Mouse (Mus musculus): ENCODE data around the gene Dennd2d. TPM values are rescaled to one million over a fixed set of nuclear protein-coding genes. Genes with fewer than 3 reads are reported as not detected.

Gene Dennd2d
- polyA plus RNA-seq, 1 experiment, result 0.21 TPM

DNA sequence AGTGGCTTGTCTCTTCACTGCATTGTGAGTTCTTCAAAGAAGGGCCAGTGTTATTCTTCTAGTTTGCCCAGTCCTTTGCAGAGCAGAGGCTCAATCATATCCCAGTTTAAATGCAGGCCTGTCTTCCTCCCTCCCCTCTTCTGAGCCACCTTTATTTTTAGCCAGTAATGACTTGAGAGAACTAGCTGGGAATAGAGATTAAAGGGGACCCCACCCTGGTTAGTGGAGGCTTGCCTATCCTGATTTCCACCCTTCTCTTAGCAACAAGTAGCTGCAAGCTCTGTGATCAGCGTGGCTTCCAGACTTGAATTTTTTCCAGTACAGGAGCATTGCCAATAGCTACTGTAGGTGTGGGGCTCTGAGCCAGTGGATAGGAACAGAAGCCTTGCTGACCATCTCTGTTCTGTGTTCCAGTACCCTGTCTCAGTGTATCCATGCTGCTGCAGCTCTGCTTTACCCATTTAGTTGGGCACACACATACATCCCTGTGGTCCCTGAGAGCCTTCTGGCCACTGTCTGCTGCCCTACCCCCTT lies 12.3 kb downstream of the Dennd2d start:
- TF ChIP-seq POLR2A (IDR thresholded peaks at IDR 0.05; ENCODE audit: extremely low read depth, insufficient read depth, low read length) (no peak), CTCF (IDR thresholded peaks at IDR 0.05; ENCODE audit: extremely low read depth, insufficient read depth, low read length) (no peak)
- no peaks in the 10 kb centered on the region for H3K4me1 ChIP-seq (ENCODE audit: control insufficient read depth, insufficient read depth, low read length)
- no peak overlapping the region for H3K4me3 ChIP-seq (ENCODE audit: insufficient read depth, low read length)
- H3K27ac ChIP-seq (ENCODE audit: insufficient read depth, low read length), result no peak overlapping the region

DNA sequence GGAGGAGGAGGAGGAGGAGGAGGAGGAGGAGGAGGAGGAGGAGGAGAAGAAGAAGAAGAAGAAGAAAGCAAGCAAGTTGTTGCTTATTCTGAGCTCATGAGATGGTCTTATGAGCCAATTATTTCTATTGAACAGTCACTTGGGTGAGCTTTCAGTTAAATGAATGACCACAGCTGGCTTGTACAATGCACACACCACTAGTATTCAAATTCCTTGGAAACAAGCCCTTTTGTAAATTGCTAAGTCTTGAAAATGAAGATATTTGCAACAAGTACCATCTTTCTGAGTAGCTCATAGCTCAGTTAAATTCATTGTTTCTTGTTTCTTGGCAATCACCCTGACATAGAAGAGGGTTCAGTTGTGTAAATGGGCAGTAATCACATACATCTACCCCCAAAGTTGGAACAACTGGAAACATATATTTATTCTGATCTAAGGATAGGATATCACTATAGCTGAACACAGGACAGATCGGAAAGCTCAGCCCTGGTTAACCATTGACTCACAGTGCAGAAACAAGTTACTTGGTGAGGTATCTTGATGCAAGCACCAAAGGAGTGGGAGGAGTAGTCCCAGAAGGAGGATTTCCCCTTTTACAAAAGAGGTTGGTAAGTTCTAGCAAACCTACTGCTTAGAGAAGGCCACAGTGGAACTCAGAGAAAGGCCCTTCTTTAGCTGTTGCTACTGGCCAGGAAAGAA lies 13.3 kb downstream of the Dennd2d start:
- TF ChIP-seq CTCF (IDR thresholded peaks at IDR 0.05; ENCODE audit: extremely low read depth, insufficient read depth, low read length) (no peak), POLR2A (IDR thresholded peaks at IDR 0.05; ENCODE audit: extremely low read depth, insufficient read depth, low read length) (no peak)
- Histone ChIP-seq H3K4me3 (ENCODE audit: insufficient read depth, low read length) (no peak overlapping the region), H3K4me1 (ENCODE audit: control insufficient read depth, insufficient read depth, low read length) (no peaks in the 10 kb centered on the region), H3K27ac (ENCODE audit: insufficient read depth, low read length) (no peak overlapping the region)

DNA sequence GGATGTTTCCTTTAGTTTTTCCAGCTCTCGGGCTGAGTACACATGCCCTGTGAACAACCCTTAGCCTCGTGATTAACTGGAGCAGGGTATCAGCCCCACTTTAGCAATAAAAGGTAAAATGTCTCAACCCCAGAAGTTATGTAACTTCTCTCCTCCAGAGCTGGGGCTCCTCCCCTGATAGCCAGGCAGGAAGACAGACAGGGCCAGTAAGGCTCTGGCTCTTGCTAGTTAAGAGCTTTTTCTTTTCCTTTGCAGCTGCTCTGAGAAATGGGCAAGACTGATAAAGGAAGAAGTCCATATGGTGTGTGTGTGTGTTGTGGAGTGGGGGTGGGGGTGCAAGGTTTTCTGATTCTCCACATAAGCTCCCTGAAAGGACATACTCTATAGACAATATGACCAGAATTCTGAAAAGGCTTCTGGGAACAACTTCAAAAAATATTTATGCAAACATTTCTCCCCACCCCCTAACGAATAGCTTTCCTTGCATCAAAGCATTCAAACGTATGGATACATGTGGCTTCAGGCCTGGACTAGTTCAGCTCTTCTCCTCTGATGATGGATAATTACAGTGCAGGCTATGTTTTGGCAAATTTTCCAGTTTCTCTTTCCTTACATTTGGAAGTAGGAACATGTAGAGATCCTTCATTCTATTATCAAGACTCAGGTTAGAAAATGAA lies 14.0 kb downstream of the Dennd2d start:
- Histone ChIP-seq H3K4me3 (ENCODE audit: insufficient read depth, low read length) (no peak overlapping the region), H3K4me1 (ENCODE audit: control insufficient read depth, insufficient read depth, low read length) (no peaks in the 10 kb centered on the region), H3K27ac (ENCODE audit: insufficient read depth, low read length) (no peak overlapping the region)
- TF ChIP-seq CTCF (IDR thresholded peaks at IDR 0.05; ENCODE audit: extremely low read depth, insufficient read depth, low read length) (no peak), POLR2A (IDR thresholded peaks at IDR 0.05; ENCODE audit: extremely low read depth, insufficient read depth, low read length) (no peak)

DNA sequence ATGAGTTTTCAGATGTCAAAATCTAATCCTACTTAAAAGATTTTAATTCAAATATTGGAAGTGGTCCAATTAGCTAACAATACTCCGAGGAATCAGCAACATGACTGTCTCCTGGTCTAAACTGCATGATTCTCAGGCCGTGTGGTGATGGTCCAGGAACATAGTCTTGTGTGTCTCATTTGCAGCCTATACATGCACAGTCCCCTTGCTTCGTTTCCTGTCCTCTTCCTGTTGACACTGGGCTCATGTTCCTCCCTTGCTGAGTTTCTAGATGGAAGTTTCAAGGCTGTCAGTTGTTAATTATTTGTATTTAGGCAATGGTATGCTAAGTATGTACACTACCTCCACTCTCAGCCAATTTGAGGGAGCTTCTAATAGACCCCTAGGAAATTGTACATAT lies 14.8 kb downstream of the Dennd2d start:
- no peak overlapping the region for H3K27ac ChIP-seq (ENCODE audit: insufficient read depth, low read length)
- no peak for TF ChIP-seq CTCF (IDR thresholded peaks at IDR 0.05; ENCODE audit: extremely low read depth, insufficient read depth, low read length)
- TF ChIP-seq POLR2A (IDR thresholded peaks at IDR 0.05; ENCODE audit: extremely low read depth, insufficient read depth, low read length), result no peak
- H3K4me1 ChIP-seq (ENCODE audit: control insufficient read depth, insufficient read depth, low read length), result no peaks in the 10 kb centered on the region
- no peak overlapping the region for H3K4me3 ChIP-seq (ENCODE audit: insufficient read depth, low read length)

DNA sequence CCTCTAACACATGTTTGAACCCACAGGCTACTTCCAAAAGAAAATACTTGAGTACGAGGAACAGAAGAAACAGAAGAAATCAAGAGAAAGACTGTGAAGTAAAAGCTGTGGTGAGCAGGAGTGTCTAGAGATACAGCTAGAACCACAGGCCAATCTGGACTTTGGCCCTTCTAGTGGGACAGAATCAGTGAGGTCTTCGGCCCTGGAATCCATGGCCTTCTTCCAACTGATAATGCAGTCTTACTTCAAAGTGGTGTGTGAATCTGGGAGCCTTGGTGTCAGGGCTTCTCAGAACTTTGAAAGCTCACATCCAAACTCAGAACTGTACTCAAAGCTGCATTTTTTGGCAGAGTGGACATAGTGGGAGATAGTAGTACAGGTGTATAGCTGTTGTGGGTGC lies 18.3 kb downstream of the Dennd2d start:
- no peak overlapping the region for H3K27ac ChIP-seq (ENCODE audit: insufficient read depth, low read length)
- H3K4me3 ChIP-seq (ENCODE audit: insufficient read depth, low read length), result no peak overlapping the region
- no peaks in the 10 kb centered on the region for H3K4me1 ChIP-seq (ENCODE audit: control insufficient read depth, insufficient read depth, low read length)
- TF ChIP-seq POLR2A (IDR thresholded peaks at IDR 0.05; ENCODE audit: extremely low read depth, insufficient read depth, low read length) (no peak), CTCF (IDR thresholded peaks at IDR 0.05; ENCODE audit: extremely low read depth, insufficient read depth, low read length) (no peak)

DNA sequence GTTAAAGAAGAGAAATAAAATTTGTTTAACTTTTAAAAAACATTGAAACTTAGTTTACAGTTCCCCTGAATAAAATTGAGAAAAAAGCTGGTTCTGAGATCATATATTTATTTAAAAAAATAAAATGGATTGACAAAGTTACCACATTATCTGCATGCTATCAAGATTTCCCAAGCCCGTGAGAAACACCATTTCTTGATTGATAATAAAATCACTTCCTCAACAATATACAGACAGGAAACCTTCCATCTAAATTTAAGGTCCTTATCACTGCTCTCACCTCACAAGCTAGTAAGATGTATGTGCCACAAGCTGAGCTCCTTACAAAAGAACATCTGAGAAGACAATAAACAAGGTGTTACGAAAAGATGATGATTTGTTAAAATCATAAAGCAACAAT lies 20.7 kb downstream of the Dennd2d start:
- Histone ChIP-seq H3K4me3 (ENCODE audit: insufficient read depth, low read length) (no peak overlapping the region), H3K27ac (ENCODE audit: insufficient read depth, low read length) (no peak overlapping the region), H3K4me1 (ENCODE audit: control insufficient read depth, insufficient read depth, low read length) (no peaks in the 10 kb centered on the region)
- no peak for TF ChIP-seq CTCF (IDR thresholded peaks at IDR 0.05; ENCODE audit: extremely low read depth, insufficient read depth, low read length)
- TF ChIP-seq POLR2A (IDR thresholded peaks at IDR 0.05; ENCODE audit: extremely low read depth, insufficient read depth, low read length), result no peak

DNA sequence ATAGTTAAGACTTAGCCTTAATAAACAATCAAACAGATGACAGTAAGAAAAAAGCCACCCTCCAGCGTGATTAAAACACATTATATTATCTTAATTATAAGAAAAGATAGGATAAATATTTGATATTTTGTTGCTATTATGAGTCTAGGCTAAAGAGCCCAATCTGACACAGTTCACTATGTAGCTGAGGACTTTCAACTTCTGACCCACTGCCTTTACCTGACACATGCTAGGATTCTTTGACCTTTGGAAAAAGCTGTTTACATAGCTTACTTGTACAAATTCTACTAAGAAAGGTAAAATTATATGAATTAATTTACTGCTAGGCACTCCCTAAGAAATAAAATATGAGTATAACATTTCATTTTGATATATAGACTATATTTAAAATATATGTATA lies 28.5 kb downstream of the Dennd2d start:
- Histone ChIP-seq H3K4me1 (ENCODE audit: control insufficient read depth, insufficient read depth, low read length) (no peaks in the 10 kb centered on the region), H3K27ac (ENCODE audit: insufficient read depth, low read length) (no peak overlapping the region), H3K4me3 (ENCODE audit: insufficient read depth, low read length) (no peak overlapping the region)
- no peak for TF ChIP-seq CTCF (IDR thresholded peaks at IDR 0.05; ENCODE audit: extremely low read depth, insufficient read depth, low read length)
- no peak for TF ChIP-seq POLR2A (IDR thresholded peaks at IDR 0.05; ENCODE audit: extremely low read depth, insufficient read depth, low read length)

DNA sequence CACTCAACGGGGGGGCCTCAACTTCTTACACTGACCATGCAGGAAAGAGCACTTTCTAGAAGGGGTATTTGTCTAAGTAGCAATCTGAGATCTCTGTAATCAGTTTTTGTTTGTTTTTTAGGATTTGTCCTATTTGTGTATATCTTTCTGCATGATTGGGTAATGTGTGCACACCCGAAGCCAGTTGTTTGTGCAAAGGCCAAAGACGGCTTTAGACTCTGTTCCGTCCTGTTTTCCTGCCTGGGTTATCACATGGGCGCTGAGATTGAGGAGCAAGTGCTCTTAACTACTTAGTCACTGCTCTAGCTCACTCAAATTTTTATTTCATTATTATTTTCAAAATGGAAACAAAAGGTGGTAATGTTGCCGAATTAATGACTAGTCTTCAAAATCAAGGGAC lies 32.8 kb downstream of the Dennd2d start:
- H3K4me1 ChIP-seq (ENCODE audit: control insufficient read depth, insufficient read depth, low read length), result no peaks in the 10 kb centered on the region
- TF ChIP-seq POLR2A (IDR thresholded peaks at IDR 0.05; ENCODE audit: extremely low read depth, insufficient read depth, low read length) (no peak), CTCF (IDR thresholded peaks at IDR 0.05; ENCODE audit: extremely low read depth, insufficient read depth, low read length) (no peak)
- H3K27ac ChIP-seq (ENCODE audit: insufficient read depth, low read length), result no peak overlapping the region
- H3K4me3 ChIP-seq (ENCODE audit: insufficient read depth, low read length), result no peak overlapping the region

DNA sequence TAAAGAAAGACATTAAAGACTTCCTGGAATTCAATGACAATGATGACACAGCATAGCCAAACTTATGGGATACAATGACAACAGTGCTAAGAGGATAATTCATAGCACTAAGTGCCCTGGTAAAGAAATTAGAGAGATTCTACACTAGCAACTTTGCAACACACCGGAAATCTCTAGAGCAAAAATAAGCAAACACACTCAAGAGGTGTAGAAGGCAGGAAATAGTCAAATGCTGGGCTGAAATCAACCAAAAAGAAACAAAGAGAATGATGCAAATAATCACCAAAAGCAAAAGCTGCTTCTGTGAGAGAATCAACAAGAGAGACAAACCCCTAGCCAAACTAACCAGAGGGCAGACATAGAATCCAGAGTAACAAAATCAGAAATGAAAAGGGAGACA lies 40.5 kb downstream of the Dennd2d start:
- no peak for TF ChIP-seq POLR2A (IDR thresholded peaks at IDR 0.05; ENCODE audit: extremely low read depth, insufficient read depth, low read length)
- Histone ChIP-seq H3K27ac (ENCODE audit: insufficient read depth, low read length) (no peak overlapping the region), H3K4me1 (ENCODE audit: control insufficient read depth, insufficient read depth, low read length) (no peaks in the 10 kb centered on the region), H3K4me3 (ENCODE audit: insufficient read depth, low read length) (no peak overlapping the region)

DNA sequence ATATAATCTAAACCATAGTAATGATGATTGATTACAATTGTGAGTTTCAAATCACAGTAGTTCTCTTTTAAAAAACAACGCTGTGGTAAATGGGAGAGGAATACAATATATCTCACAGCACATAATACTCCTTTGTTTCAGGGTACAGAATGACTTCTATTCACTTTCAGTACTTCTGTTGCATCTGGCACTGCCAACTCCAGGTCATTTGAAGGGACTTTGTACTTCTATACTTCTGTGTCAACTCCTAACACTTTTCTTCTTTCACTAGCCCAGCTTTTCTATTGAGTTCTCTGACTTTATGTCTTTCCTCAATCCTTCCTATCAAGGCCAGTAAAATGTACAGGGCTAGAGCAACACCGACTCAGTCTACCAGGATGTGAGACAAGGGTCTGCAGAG lies 44.2 kb downstream of the Dennd2d start:
- TF ChIP-seq POLR2A (IDR thresholded peaks at IDR 0.05; ENCODE audit: extremely low read depth, insufficient read depth, low read length) (no peak), CTCF (IDR thresholded peaks at IDR 0.05; ENCODE audit: extremely low read depth, insufficient read depth, low read length) (no peak)
- Histone ChIP-seq H3K4me3 (ENCODE audit: insufficient read depth, low read length) (no peak overlapping the region), H3K4me1 (ENCODE audit: control insufficient read depth, insufficient read depth, low read length) (no peaks in the 10 kb centered on the region), H3K27ac (ENCODE audit: insufficient read depth, low read length) (no peak overlapping the region)

Data from cortical plate, adult 2 months (tissue).